23 mouse cellular contexts compared by ENCODE assay signal in genomic region chr16:96209789-96210188, GRCm38 (mm10). TPM values are rescaled to one million over a fixed set of nuclear protein-coding genes. Genes with fewer than 3 reads are reported as not detected.
A peak's percentile ranks its signal among the peaks of the same experiment; 100 is the strongest.
DNase-seq lines count a peak whose midpoint lies in the region; ATAC-seq lines count a peak whose summit lies in the region.
"Had no signal": no experiment of that assay in that cellular context is flagged by ENCODE, and none has a peak within 500 bp of the region (broad histone marks: within the 10 kb centered on the region; RNA-seq: fewer than 3 reads in every experiment).

No protein-coding gene starts in this region.

- no peak overlapping the region for H3K4me3 ChIP-seq in hindbrain, embryonic 14.5 days (replicated peaks; ENCODE audit: low read length)
- H3K4me3 ChIP-seq: erythroblast, embryonic 14.5 days; forebrain, embryonic 15.5 days; midbrain, embryonic 10.5 days; neural tube, embryonic 12.5 days had no signal

- H3K27me3 ChIP-seq in hindbrain, embryonic 14.5 days (ENCODE audit: control insufficient read depth, insufficient read depth, low read length): no peaks in the 10 kb centered on the region
- H3K27me3 ChIP-seq: forebrain, embryonic 15.5 days; neural tube, embryonic 12.5 days had no signal

- peak; percentile 59 for DNase-seq in gastrocnemius, adult 18-20 months (ENCODE audit: low spot score)
- no peak for DNase-seq in gastrocnemius, postnatal 10 days
- peak; percentile 16 to 39 for DNase-seq in layer of hippocampus, adult 18-20 months (ENCODE audit: low spot score in 2 of 2)
- DNase-seq in layer of hippocampus, postnatal 14 days (ENCODE audit: low spot score in 2 of 2): no peak
- peak; percentile 62 for DNase-seq in brain, adult 2 months (ENCODE audit: low read depth, low spot score)
- peak; percentile 41 for DNase-seq in heart, postnatal 4 days
- no peak for DNase-seq in hindbrain, embryonic 14.5 days (ENCODE audit: low spot score)
- no peak for DNase-seq in urinary bladder, adult 18-20 months (ENCODE audit: low spot score in 2 of 2)
- DNase-seq: adrenal gland, adult 8-10 months; cerebellum, adult 11 months; cerebellum, postnatal 25 days; kidney, adult 2 months; kidney, postnatal 14 days; layer of hippocampus, postnatal 36 days; left cerebral cortex, postnatal 4 days; lung, adult 2 months; lung, postnatal 4 days had no signal

- WGBS in hindbrain, embryonic 14.5 days: 85% methylated on average over 10 of the region's 10 CpGs

- H3K4me2 ChIP-seq in hindbrain, embryonic 14.5 days (replicated peaks): no peak overlapping the region
- H3K4me2 ChIP-seq: forebrain, embryonic 15.5 days; liver, embryonic 11.5 days; neural tube, embryonic 12.5 days had no signal

- H3K27ac ChIP-seq in hindbrain, embryonic 14.5 days: no peak overlapping the region
- H3K27ac ChIP-seq: forebrain, embryonic 15.5 days; hindbrain, postnatal 0 days; midbrain, embryonic 10.5 days; neural tube, embryonic 12.5 days had no signal

- no peaks in the 10 kb centered on the region for H3K4me1 ChIP-seq in hindbrain, embryonic 14.5 days (replicated peaks; ENCODE audit: control insufficient read depth, insufficient read depth, low read length)
- H3K4me1 ChIP-seq: forebrain, embryonic 15.5 days; midbrain, embryonic 10.5 days; neural tube, embryonic 12.5 days had no signal

- ATAC-seq in hindbrain, embryonic 14.5 days (ENCODE audit: low FRiP score): no peak
- ATAC-seq: forebrain, embryonic 15.5 days; hindbrain, postnatal 0 days had no signal

- H3K9ac ChIP-seq in hindbrain, embryonic 14.5 days: no peak overlapping the region
- H3K9ac ChIP-seq: forebrain, embryonic 15.5 days; neural tube, embryonic 12.5 days had no signal

- no peaks in the 10 kb centered on the region for H3K36me3 ChIP-seq in hindbrain, embryonic 14.5 days (replicated peaks; ENCODE audit: control insufficient read depth, insufficient read depth)
- H3K36me3 ChIP-seq: forebrain, embryonic 15.5 days; midbrain, embryonic 10.5 days; neural tube, embryonic 12.5 days had no signal

- H3K9me3 ChIP-seq in hindbrain, embryonic 14.5 days (ENCODE audit: control insufficient read depth, low read length): no peaks in the 10 kb centered on the region
- H3K9me3 ChIP-seq: forebrain, embryonic 15.5 days; midbrain, embryonic 10.5 days; neural tube, embryonic 12.5 days had no signal

RNA-seq across cellular contexts. Expression of gene Sh3bgr, which starts 9.5 kb away (rescaled TPM):
- 1,000 to 10,000 TPM in 1 of 2 experiments, 100 to 1,000 TPM in 1; 908 to 1,105 TPM for total RNA-seq in gastrocnemius, adult 18-20 months (2021)
- total RNA-seq in gastrocnemius, postnatal 10 days (2021): 100 to 1,000 TPM; 810 to 907 TPM
- total RNA-seq in layer of hippocampus, adult 18-20 months (2021): 1 to 10 TPM; 2.0 to 2.6 TPM
- 1 to 10 TPM; 1.4 to 2.1 TPM for total RNA-seq in layer of hippocampus, postnatal 14 days (2021)
- 100 to 1,000 TPM; 519 to 549 TPM for total RNA-seq in heart, postnatal 4 days (2021)
- 1.3 and 2.6 TPM in 2 replicates for polyA plus RNA-seq in hindbrain, embryonic 14.5 days (2014; fragmentation: Nextera tagmentation; extraction: Ambion mirVana)
- polyA plus RNA-seq: erythroblast, embryonic 14.5 days had no signal

RNA-seq across cellular contexts. Expression of gene Lca5l, which starts 17.7 kb away (rescaled TPM):
- total RNA-seq in gastrocnemius, adult 18-20 months (2021): under 1 TPM; 0.55 to 0.73 TPM
- total RNA-seq in gastrocnemius, postnatal 10 days (2021): 1 to 10 TPM; 1.2 to 1.5 TPM
- 1 to 10 TPM; 1.1 to 1.2 TPM for total RNA-seq in layer of hippocampus, adult 18-20 months (2021)
- total RNA-seq in layer of hippocampus, postnatal 14 days (2021): 1 to 10 TPM; 1.3 to 1.8 TPM
- total RNA-seq in heart, postnatal 4 days (2021): 1 to 10 TPM; 1.5 to 1.7 TPM
- 1.3 and 2.1 TPM in 2 replicates for polyA plus RNA-seq in hindbrain, embryonic 14.5 days (2014; fragmentation: Nextera tagmentation; extraction: Ambion mirVana)
- polyA plus RNA-seq: erythroblast, embryonic 14.5 days had no signal

RNA-seq across cellular contexts. Expression of gene B3galt5, which starts 25.8 kb away (rescaled TPM):
- total RNA-seq in gastrocnemius, adult 18-20 months (2021): not detected
- total RNA-seq in gastrocnemius, postnatal 10 days (2021): under 1 TPM; 0.16 to 0.26 TPM
- 10 to 100 TPM; 59.4 to 63.4 TPM for total RNA-seq in layer of hippocampus, adult 18-20 months (2021)
- 10 to 100 TPM; 26.0 TPM for total RNA-seq in layer of hippocampus, postnatal 14 days (2021)
- total RNA-seq in heart, postnatal 4 days (2021): not detected
- 5.3 and 5.5 TPM in 2 replicates for polyA plus RNA-seq in hindbrain, embryonic 14.5 days (2014; fragmentation: Nextera tagmentation; extraction: Ambion mirVana)
- polyA plus RNA-seq: erythroblast, embryonic 14.5 days; lung, adult 2 months had no signal

Comparison
In these comparisons a context has a peak if more than half of its experiments do, and no peak if none do; other contexts are left out.
1. DNase-seq: peak in gastrocnemius, adult 18-20 months (single experiment), layer of hippocampus, adult 18-20 months (2 of 2), brain, adult 2 months (single experiment) and heart, postnatal 4 days (single experiment); none in gastrocnemius, postnatal 10 days (single experiment), layer of hippocampus, postnatal 14 days (0 of 2), hindbrain, embryonic 14.5 days (single experiment) and urinary bladder, adult 18-20 months (0 of 2).
2. RNA of gene Sh3bgr, which starts 9.5 kb away (total RNA-seq): 908 to 1,105 TPM in gastrocnemius, adult 18-20 months, 810 to 907 TPM in gastrocnemius, postnatal 10 days and 519 to 549 TPM in heart, postnatal 4 days; 2.0 to 2.6 TPM in layer of hippocampus, adult 18-20 months and 1.4 to 2.1 TPM in layer of hippocampus, postnatal 14 days; every median in the first group is over 100 times any median in the second.
3. RNA of gene B3galt5, which starts 25.8 kb away (total RNA-seq): 59.4 to 63.4 TPM in layer of hippocampus, adult 18-20 months and 26.0 TPM in layer of hippocampus, postnatal 14 days; 0.16 to 0.26 TPM in gastrocnemius, postnatal 10 days, not detected in heart, postnatal 4 days and not detected in gastrocnemius, adult 18-20 months; every median in the first group is over 10 times any median in the second.